Mouse (Mus musculus): Measurements from ENCODE around the gene Ano2. TPM values are rescaled to one million over a fixed set of nuclear protein-coding genes. Genes with fewer than 3 reads are reported as not detected.

Ano2 gene
- polyA plus RNA-seq, 1 experiment from 2014 or later = 0.20 TPM

GRCm38 (mm10) chr6:125973551-125973950 lies 283.3 kb downstream of the Ano2 start:
- Histone ChIP-seq H3K27me3 (no peaks in the 10 kb centered on the region), H3K36me3 (no peaks in the 10 kb centered on the region), H3K4me3 (no peak overlapping the region), H3K27ac (replicated peaks) (no peak overlapping the region), H3K9me3 (no peaks in the 10 kb centered on the region), H3K4me2 (replicated peaks) (no peak overlapping the region), H3K9ac (replicated peaks) (no peak overlapping the region), H3K4me1 (no peaks in the 10 kb centered on the region)
- no peak for ATAC-seq (replicated peaks)

- Histone ChIP-seq H3K36me3 (no peaks in the 10 kb centered on the region), H3K9me3 (no peaks in the 10 kb centered on the region), H3K4me1 (no peaks in the 10 kb centered on the region), H3K4me3 (no peak overlapping the region), H3K4me2 (replicated peaks) (no peak overlapping the region), H3K27ac (replicated peaks) (no peak overlapping the region), H3K9ac (replicated peaks) (no peak overlapping the region), H3K27me3 (no peaks in the 10 kb centered on the region)
- no peak for ATAC-seq (replicated peaks)
- 67% methylated on average over 15 of the region's 15 CpGs for WGBS
Observed at GRCm38 (mm10) chr6:125975788-125976465, 285.7 kb downstream of the Ano2 start.

GRCm38 (mm10) chr6:125979601-125980000 lies 289.4 kb downstream of the Ano2 start:
- Histone ChIP-seq H3K27ac (replicated peaks) (no peak overlapping the region), H3K9me3 (no peaks in the 10 kb centered on the region), H3K36me3 (no peaks in the 10 kb centered on the region), H3K9ac (replicated peaks) (no peak overlapping the region), H3K4me1 (no peaks in the 10 kb centered on the region), H3K27me3 (no peaks in the 10 kb centered on the region), H3K4me2 (replicated peaks) (no peak overlapping the region), H3K4me3 (no peak overlapping the region)
- WGBS = 95% methylated on average over 5 of the region's 5 CpGs
- no peak for ATAC-seq (replicated peaks)

GRCm38 (mm10) chr6:125984050-125984449 lies 293.8 kb downstream of the Ano2 start:
- WGBS = 79% methylated on average over 4 of the region's 4 CpGs
- no peaks in the 10 kb centered on the region for H3K4me1 ChIP-seq
- no peaks in the 10 kb centered on the region for H3K9me3 ChIP-seq
- H3K36me3 ChIP-seq = no peaks in the 10 kb centered on the region
- no peak overlapping the region for H3K27ac ChIP-seq (replicated peaks)
- no peaks in the 10 kb centered on the region for H3K27me3 ChIP-seq
- no peak overlapping the region for H3K4me2 ChIP-seq (replicated peaks)
- no peak for ATAC-seq (replicated peaks)
- H3K4me3 ChIP-seq = no peak overlapping the region
- H3K9ac ChIP-seq (replicated peaks) = no peak overlapping the region

GRCm38 (mm10) chr6:125992731-125993130 lies 302.5 kb downstream of the Ano2 start:
- Histone ChIP-seq H3K9me3 (no peaks in the 10 kb centered on the region), H3K27ac (replicated peaks) (no peak overlapping the region), H3K27me3 (no peaks in the 10 kb centered on the region), H3K36me3 (no peaks in the 10 kb centered on the region), H3K4me3 (no peak overlapping the region), H3K9ac (replicated peaks) (no peak overlapping the region), H3K4me2 (replicated peaks) (no peak overlapping the region), H3K4me1 (no peaks in the 10 kb centered on the region)
- 57% methylated on average over 6 of the region's 6 CpGs for WGBS
- no peak for ATAC-seq (replicated peaks)

GRCm38 (mm10) chr6:126001797-126002196 lies 311.6 kb downstream of the Ano2 start:
- no peaks in the 10 kb centered on the region for H3K27me3 ChIP-seq
- no peak for ATAC-seq (replicated peaks)
- H3K9me3 ChIP-seq = no peaks in the 10 kb centered on the region
- H3K4me3 ChIP-seq = no peak overlapping the region
- WGBS = 19% methylated on average over 2 of the region's 2 CpGs
- H3K4me2 ChIP-seq (replicated peaks) = no peak overlapping the region
- no peaks in the 10 kb centered on the region for H3K4me1 ChIP-seq
- H3K36me3 ChIP-seq = no peaks in the 10 kb centered on the region
- no peak overlapping the region for H3K27ac ChIP-seq (replicated peaks)
- no peak overlapping the region for H3K9ac ChIP-seq (replicated peaks)

- no peaks in the 10 kb centered on the region for H3K4me1 ChIP-seq
- H3K9me3 ChIP-seq = no peaks in the 10 kb centered on the region
- H3K4me3 ChIP-seq = no peak overlapping the region
- WGBS = 15% methylated on average over 4 of the region's 4 CpGs
- no peak overlapping the region for H3K9ac ChIP-seq (replicated peaks)
- no peak for ATAC-seq (replicated peaks)
- no peak overlapping the region for H3K27ac ChIP-seq (replicated peaks)
- no peaks in the 10 kb centered on the region for H3K27me3 ChIP-seq
- H3K4me2 ChIP-seq (replicated peaks) = no peak overlapping the region
- H3K36me3 ChIP-seq = no peaks in the 10 kb centered on the region
Observed at GRCm38 (mm10) chr6:126003002-126003742, 313.0 kb downstream of the Ano2 start.

- WGBS = 88% methylated on average over 6 of the region's 6 CpGs
- Histone ChIP-seq H3K9ac (replicated peaks) (no peak overlapping the region), H3K4me1 (no peaks in the 10 kb centered on the region), H3K4me2 (replicated peaks) (no peak overlapping the region), H3K27me3 (no peaks in the 10 kb centered on the region), H3K9me3 (no peaks in the 10 kb centered on the region), H3K27ac (replicated peaks) (no peak overlapping the region), H3K4me3 (no peak overlapping the region), H3K36me3 (no peaks in the 10 kb centered on the region)
- ATAC-seq (replicated peaks) = no peak
Observed at GRCm38 (mm10) chr6:126006647-126007046, 316.4 kb downstream of the Ano2 start.

GRCm38 (mm10) chr6:126009083-126009482 lies 318.9 kb downstream of the Ano2 start:
- Histone ChIP-seq H3K9me3 (no peaks in the 10 kb centered on the region), H3K4me1 (no peaks in the 10 kb centered on the region), H3K9ac (replicated peaks) (no peak overlapping the region), H3K27me3 (no peaks in the 10 kb centered on the region), H3K27ac (replicated peaks) (no peak overlapping the region), H3K4me3 (no peak overlapping the region), H3K36me3 (no peaks in the 10 kb centered on the region), H3K4me2 (replicated peaks) (no peak overlapping the region)
- ATAC-seq (replicated peaks) = no peak
- 27% methylated on average over 3 of the region's 3 CpGs for WGBS

GRCm38 (mm10) chr6:126016991-126017390 lies 326.8 kb downstream of the Ano2 start:
- no peak overlapping the region for H3K9ac ChIP-seq (replicated peaks)
- 86% methylated on average over 2 of the region's 2 CpGs for WGBS
- no peaks in the 10 kb centered on the region for H3K4me1 ChIP-seq
- no peak overlapping the region for H3K4me2 ChIP-seq (replicated peaks)
- H3K27ac ChIP-seq (replicated peaks) = no peak overlapping the region
- H3K9me3 ChIP-seq = no peaks in the 10 kb centered on the region
- no peaks in the 10 kb centered on the region for H3K27me3 ChIP-seq
- H3K36me3 ChIP-seq = no peaks in the 10 kb centered on the region
- ATAC-seq (replicated peaks) = no peak
- H3K4me3 ChIP-seq = no peak overlapping the region

- H3K27ac ChIP-seq (replicated peaks) = no peak overlapping the region
- no peaks in the 10 kb centered on the region for H3K27me3 ChIP-seq
- no peak overlapping the region for H3K4me2 ChIP-seq (replicated peaks)
- no peaks in the 10 kb centered on the region for H3K36me3 ChIP-seq
- 65% methylated on average over 1 of the region's 1 CpGs for WGBS
- no peak for ATAC-seq (replicated peaks)
- no peaks in the 10 kb centered on the region for H3K4me1 ChIP-seq
- no peak overlapping the region for H3K9ac ChIP-seq (replicated peaks)
- no peaks in the 10 kb centered on the region for H3K9me3 ChIP-seq
- no peak overlapping the region for H3K4me3 ChIP-seq
Observed at GRCm38 (mm10) chr6:126018411-126018810, 328.2 kb downstream of the Ano2 start.

GRCm38 (mm10) chr6:126033693-126034402 lies 343.6 kb downstream of the Ano2 start:
- Histone ChIP-seq H3K4me2 (replicated peaks) (no peak overlapping the region), H3K27me3 (no peaks in the 10 kb centered on the region), H3K9ac (replicated peaks) (no peak overlapping the region), H3K4me3 (no peak overlapping the region), H3K36me3 (no peaks in the 10 kb centered on the region), H3K4me1 (0 out of 2 replicates have a peak, but pooled peaks cover 3% of the 10 kb centered on the region), H3K9me3 (no peaks in the 10 kb centered on the region), H3K27ac (replicated peaks) (no peak overlapping the region)
- no peak for ATAC-seq (replicated peaks)
- WGBS = 53% methylated on average over 8 of the region's 8 CpGs

Data from forebrain, embryonic 15.5 days (tissue).